Mouse (Mus musculus): ENCODE measurements around the gene Olfr398.

Olfr398 gene

DNA sequence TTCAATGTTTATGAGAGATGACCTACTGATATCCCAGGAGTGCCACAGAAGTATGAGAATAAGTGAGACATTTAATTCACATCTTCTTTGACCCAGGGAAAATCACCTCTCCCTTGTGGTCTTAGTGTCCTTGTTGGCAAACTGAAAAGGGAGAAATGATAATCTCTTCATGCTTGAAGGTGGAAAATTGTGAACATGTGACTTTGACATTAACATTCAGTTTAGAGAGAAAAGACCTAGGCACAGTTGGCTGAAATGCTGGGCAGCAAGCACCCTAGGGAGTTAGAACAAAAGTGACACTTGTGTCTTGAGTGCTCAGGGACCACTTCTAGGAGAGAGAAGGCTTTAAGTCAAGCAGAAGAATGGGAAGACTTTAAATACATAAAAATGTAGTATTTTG is at the start of gene Olfr398:
Gene Olfr398 (minus strand): TSS at position 101 of the 400 bp plus-strand sequence.
- no peak for DNase-seq (ENCODE audit: inconsistent ontology term)

- DNase-seq (ENCODE audit: inconsistent ontology term) = no peak
Observed at GRCm38 (mm10) chr11:73993115-73993514, 2.9 kb upstream of the Olfr398 start.

DNA sequence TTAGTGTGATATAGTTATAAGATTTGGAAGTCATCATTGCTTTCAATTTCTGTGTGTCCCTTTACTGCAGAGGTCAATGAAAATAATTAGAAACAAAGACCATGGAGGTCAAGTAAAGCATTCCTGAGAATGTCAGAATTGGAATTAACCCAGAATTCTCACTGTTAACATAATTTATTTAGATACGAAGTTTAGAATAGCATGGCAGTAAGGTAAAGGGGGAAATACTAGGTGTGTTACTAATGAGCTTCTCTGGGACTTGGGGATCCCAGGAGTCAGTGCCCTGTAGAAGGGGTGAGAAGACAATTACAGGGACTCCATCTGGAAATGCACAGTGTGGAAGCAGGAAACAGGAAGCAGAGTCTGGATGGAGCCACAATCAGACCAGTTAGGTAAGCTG is 29.7 kb downstream of the Olfr398 start, which contains the start of gene Olfr397:
Gene Olfr397 (plus strand): TSS at position 301 of the 400 bp plus-strand sequence.
- DNase-seq (ENCODE audit: inconsistent ontology term) = no peak

GRCm38 (mm10) chr11:73936377-73936776 is 53.8 kb downstream of the Olfr398 start, which contains the start of gene Olfr23:
Gene Olfr23 (plus strand): TSS chr11:73936677.
- DNase-seq (ENCODE audit: inconsistent ontology term) = no peak

Measured in Muller cell, postnatal 12 days (primary cell).